Mouse (Mus musculus): ENCODE measurements around the gene Fyb. TPM values are rescaled to one million over a fixed set of nuclear protein-coding genes. Genes with fewer than 3 reads are reported as not detected.

The Fyb gene
- polyA plus RNA-seq, 1 experiment from 2014 or later, result 2.9 TPM

DNA sequence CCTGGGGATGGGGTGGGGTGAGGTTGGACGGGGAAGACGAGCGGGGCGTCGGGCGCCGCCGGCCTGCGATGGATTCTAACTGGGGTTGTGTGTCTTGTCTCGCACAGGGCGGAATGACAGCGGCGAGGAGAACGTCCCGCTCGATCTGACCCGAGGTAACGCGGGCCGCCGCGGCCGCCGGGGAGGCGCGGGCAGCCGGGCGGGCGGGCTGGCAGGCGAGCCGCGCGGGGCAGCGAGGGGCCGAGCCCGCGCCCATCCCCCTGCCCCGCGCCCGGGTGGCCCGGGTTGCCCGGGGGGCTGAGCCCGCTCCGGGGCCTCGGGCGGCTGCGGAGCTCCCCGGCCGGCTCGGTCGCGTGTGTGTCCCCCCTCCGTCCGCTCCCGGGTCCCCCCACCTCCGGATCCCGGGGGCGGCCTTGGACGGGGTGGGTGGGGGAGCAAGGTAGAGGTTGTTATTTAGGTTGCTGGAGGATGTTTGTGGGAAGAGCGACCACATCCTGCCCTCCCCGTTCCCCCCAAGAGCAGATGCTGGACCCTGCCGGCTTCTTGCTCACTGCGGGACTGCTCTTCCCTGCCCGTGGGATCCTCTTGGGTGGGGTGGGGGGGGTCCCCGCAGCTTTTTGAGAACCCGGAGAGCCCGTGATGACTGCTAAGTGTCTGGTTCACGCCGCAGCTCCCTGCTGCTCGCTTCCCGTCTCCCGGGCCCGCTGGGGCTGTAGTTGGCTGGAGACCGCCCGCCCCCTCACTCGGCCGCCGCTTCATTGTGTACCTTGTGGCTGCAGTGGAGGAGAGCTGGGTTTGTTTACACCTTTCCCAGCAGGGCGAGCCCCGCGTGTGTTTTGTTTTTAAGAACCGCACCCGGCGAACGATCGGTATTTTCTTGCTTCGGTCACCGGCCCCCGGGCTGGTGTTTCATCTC is 186.1 kb downstream of the Fyb start:
- Histone ChIP-seq H3K36me3 (no peaks in the 10 kb centered on the region), H3K27me3 (ENCODE audit: low read depth, poor library complexity, severe bottlenecking) (no peaks in the 10 kb centered on the region), H3K27ac (peak overlapping the region; percentile 97), H3K9me3 (replicated peaks) (no peaks in the 10 kb centered on the region), H3K4me3 (peak overlapping the region; percentile 94), H3K4me1 (peaks cover 23% of the 10 kb centered on the region)
- under 1% methylated on average over 86 of the region's 89 CpGs for WGBS
- peak; percentile 73 for DNase-seq (ENCODE audit: low spot score)

GRCm38 (mm10) chr15:6709618-6710017 is 187.0 kb downstream of the Fyb start:
- H3K27me3 ChIP-seq (ENCODE audit: low read depth, poor library complexity, severe bottlenecking), result no peaks in the 10 kb centered on the region
- H3K27ac ChIP-seq, result peak overlapping the region; percentile 97; the same call in 1 of the 2 replicates
- H3K36me3 ChIP-seq, result no peaks in the 10 kb centered on the region
- WGBS, result 16% methylated on average over 8 of the region's 8 CpGs
- no peak for DNase-seq (ENCODE audit: low spot score)
- no peaks in the 10 kb centered on the region for H3K9me3 ChIP-seq (replicated peaks)
- peaks cover 23% of the 10 kb centered on the region for H3K4me1 ChIP-seq
- H3K4me3 ChIP-seq, result peak overlapping the region; percentile 94

DNA sequence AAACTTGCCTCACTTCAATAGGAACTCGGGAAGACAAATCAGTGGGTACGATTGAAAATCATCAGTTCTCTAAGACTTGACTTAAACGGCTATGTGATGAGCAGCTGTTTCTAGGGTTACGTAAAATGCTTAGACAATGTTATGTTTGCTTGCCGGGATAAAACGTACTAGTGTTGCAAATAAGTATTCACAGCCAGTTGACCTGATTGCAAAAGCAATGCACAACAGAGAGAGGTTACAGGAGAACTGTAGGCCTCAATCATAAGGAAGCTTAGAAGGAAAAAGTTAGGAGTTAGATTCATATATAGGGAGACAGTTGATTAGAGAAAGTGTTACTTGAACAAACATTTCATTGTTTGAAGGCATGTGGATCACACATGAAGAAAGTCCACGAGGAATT is 187.7 kb downstream of the Fyb start:
- WGBS, result 85% methylated on average over 7 of the region's 7 CpGs
- no peaks in the 10 kb centered on the region for H3K9me3 ChIP-seq (replicated peaks)

DNA sequence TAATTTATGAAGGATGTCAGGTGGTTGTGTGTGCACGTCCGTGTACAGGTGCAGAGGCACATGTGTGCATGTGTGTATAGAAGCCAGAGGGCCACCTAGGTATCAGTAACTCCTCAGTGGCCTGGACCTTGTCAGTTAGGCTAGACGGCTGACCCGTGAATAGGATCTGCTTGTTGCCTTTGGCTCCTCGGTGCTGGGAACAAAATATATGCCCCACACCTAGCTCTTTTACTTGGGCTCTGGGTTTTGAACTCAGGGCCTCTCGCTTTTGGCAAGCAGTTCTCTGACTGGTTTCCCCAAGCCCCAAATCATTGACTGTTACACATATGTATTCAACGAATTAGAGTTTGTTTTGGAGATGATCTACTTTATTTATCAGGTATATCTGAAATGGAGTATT is 188.6 kb downstream of the Fyb start:
- H3K4me1 ChIP-seq, result peaks cover 27% of the 10 kb centered on the region
- DNase-seq (ENCODE audit: low spot score), result no peak
- H3K27me3 ChIP-seq (ENCODE audit: low read depth, poor library complexity, severe bottlenecking), result no peaks in the 10 kb centered on the region
- no peak overlapping the region for H3K4me3 ChIP-seq
- no peaks in the 10 kb centered on the region for H3K36me3 ChIP-seq
- H3K27ac ChIP-seq, result no peak overlapping the region
- H3K9me3 ChIP-seq (replicated peaks), result no peaks in the 10 kb centered on the region
- 77% methylated on average over 7 of the region's 7 CpGs for WGBS

More for the DNA sequence above, 187.7 kb downstream of the Fyb start:
- H3K27me3 ChIP-seq (ENCODE audit: low read depth, poor library complexity, severe bottlenecking), result no peaks in the 10 kb centered on the region
- no peak overlapping the region for H3K27ac ChIP-seq
- H3K4me3 ChIP-seq, result no peak overlapping the region
- H3K36me3 ChIP-seq, result no peaks in the 10 kb centered on the region
- peaks cover 27% of the 10 kb centered on the region for H3K4me1 ChIP-seq
- DNase-seq (ENCODE audit: low spot score), result no peak

Other genes starting within 250 kb of the Fyb start
- 21.3 and 35.6 TPM in 2 replicates for gene Dab2, start 223.1 kb upstream of the Fyb start, polyA plus RNA-seq (2016; fragmentation: Nextera tagmentation; extraction: Ambion mirVana)
- not detected in 2 replicates for gene C9, start 77.5 kb upstream of the Fyb start, polyA plus RNA-seq (2016; fragmentation: Nextera tagmentation; extraction: Ambion mirVana)
- 33.3 and 37.7 TPM in 2 replicates for gene Rictor, start 185.5 kb downstream of the Fyb start, polyA plus RNA-seq (2016; fragmentation: Nextera tagmentation; extraction: Ambion mirVana)

Data from limb, embryonic 10.5 days (tissue).